Comparison of ENCODE assay signal across 21 mouse cellular contexts in the genomic region with DNA sequence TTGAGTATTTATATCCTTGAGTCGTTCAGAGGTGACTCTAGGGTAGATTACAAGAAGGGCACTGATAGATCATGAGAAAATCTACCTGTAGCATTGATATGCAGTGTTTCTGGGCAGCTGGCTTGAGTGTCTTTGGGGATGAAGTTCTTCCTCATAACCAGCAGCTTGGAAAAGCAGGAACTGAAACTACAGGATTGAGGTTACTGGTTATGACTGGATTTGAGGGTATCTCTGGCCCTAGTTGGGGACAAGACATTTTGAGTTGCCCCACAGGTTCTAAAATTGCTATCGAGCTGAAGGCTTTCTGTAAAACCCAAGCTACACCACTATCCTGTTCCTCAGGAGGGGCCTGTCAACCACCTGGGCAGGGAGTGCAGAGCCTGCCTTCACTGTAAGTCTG.
DNase-seq lines count a peak whose midpoint lies in the region; ATAC-seq lines count a peak whose summit lies in the region.
"Had no signal": no experiment of that assay in that cellular context is flagged by ENCODE, and none has a peak within 500 bp of the region (broad histone marks: within the 10 kb centered on the region; RNA-seq: fewer than 3 reads in every experiment).

No protein-coding gene starts in this region.

- H3K27me3 ChIP-seq in midbrain, embryonic 11.5 days (ENCODE audit: control insufficient read depth, insufficient read depth, low read length), result no peaks in the 10 kb centered on the region
- no peaks in the 10 kb centered on the region for H3K27me3 ChIP-seq in midbrain, embryonic 14.5 days (ENCODE audit: control insufficient read depth, insufficient read depth, low read length)
- H3K27me3 ChIP-seq: embryonic facial prominence, embryonic 15.5 days; forebrain, embryonic 12.5 days had no signal

- H3K4me1 ChIP-seq in midbrain, embryonic 11.5 days (ENCODE audit: control insufficient read depth, insufficient read depth, low read length), result peaks cover 22% of the 10 kb centered on the region
- H3K4me1 ChIP-seq in midbrain, embryonic 14.5 days (ENCODE audit: control insufficient read depth, insufficient read depth, low read length), result 0 out of 2 replicates have a peak, but pooled peaks cover 8% of the 10 kb centered on the region
- H3K4me1 ChIP-seq: embryonic facial prominence, embryonic 15.5 days had no signal

- no peak overlapping the region for H3K4me3 ChIP-seq in midbrain, embryonic 11.5 days (ENCODE audit: low read depth, low read length)
- H3K4me3 ChIP-seq in midbrain, embryonic 14.5 days (replicated peaks; ENCODE audit: low read depth, low read length), result no peak overlapping the region
- H3K4me3 ChIP-seq: embryonic facial prominence, embryonic 13.5 days; embryonic facial prominence, embryonic 15.5 days; erythroblast, embryonic 14.5 days; forebrain, embryonic 10.5 days; forebrain, embryonic 12.5 days had no signal

- H3K36me3 ChIP-seq in midbrain, embryonic 11.5 days (ENCODE audit: control insufficient read depth, insufficient read depth, low read length), result no peaks in the 10 kb centered on the region
- no peaks in the 10 kb centered on the region for H3K36me3 ChIP-seq in midbrain, embryonic 14.5 days (ENCODE audit: control insufficient read depth, insufficient read depth, low read length)
- H3K36me3 ChIP-seq: embryonic facial prominence, embryonic 13.5 days; embryonic facial prominence, embryonic 15.5 days; forebrain, embryonic 12.5 days had no signal

- H3K4me2 ChIP-seq in midbrain, embryonic 11.5 days, result no peak overlapping the region
- no peak overlapping the region for H3K4me2 ChIP-seq in midbrain, embryonic 14.5 days (ENCODE audit: low read length)
- H3K4me2 ChIP-seq: embryonic facial prominence, embryonic 13.5 days; embryonic facial prominence, embryonic 15.5 days; forebrain, embryonic 12.5 days had no signal

- H3K27ac ChIP-seq in midbrain, embryonic 11.5 days (ENCODE audit: low read depth, low read length), result no peak overlapping the region
- no peak overlapping the region for H3K27ac ChIP-seq in midbrain, embryonic 14.5 days (replicated peaks; ENCODE audit: low read depth, low read length)
- H3K27ac ChIP-seq: embryonic facial prominence, embryonic 13.5 days; embryonic facial prominence, embryonic 15.5 days; forebrain, embryonic 12.5 days had no signal

- no peak for ATAC-seq in midbrain, embryonic 11.5 days (ENCODE audit: low FRiP score)
- no peak for ATAC-seq in midbrain, embryonic 14.5 days (ENCODE audit: low FRiP score, low TSS enrichment)
- peak; percentile 72 for ATAC-seq in granulocyte monocyte progenitor cell, adult 5-6 weeks (replicated peaks; ENCODE audit: poor library complexity, severe bottlenecking)
- ATAC-seq in megakaryocyte progenitor cell, adult 5-6 weeks (replicated peaks; ENCODE audit: poor library complexity), result peak; percentile 55
- no peak for ATAC-seq in cerebellum, adult (ENCODE audit: insufficient number of reproducible peaks, low FRiP score, low TSS enrichment)
- ATAC-seq: forebrain, embryonic 14.5 days; forebrain, embryonic 16.5 days had no signal

- H3K9ac ChIP-seq in midbrain, embryonic 11.5 days (ENCODE audit: low read length), result no peak overlapping the region
- no peak overlapping the region for H3K9ac ChIP-seq in midbrain, embryonic 14.5 days (replicated peaks; ENCODE audit: low read length)
- H3K9ac ChIP-seq: embryonic facial prominence, embryonic 13.5 days; embryonic facial prominence, embryonic 15.5 days; forebrain, embryonic 12.5 days had no signal

- DNase-seq in midbrain, embryonic 11.5 days (ENCODE audit: low spot score, missing footprints), result peak; percentile 39
- DNase-seq in midbrain, embryonic 14.5 days, result no peak
- DNase-seq in cerebellum, adult 18-20 months, result no peak
- DNase-seq: adrenal gland, adult 2 months; adrenal gland, postnatal 10 days; adrenal gland, postnatal 25 days; cerebellum, adult 2 months; cerebellum, adult 9-10 months; cerebellum, postnatal 10 days; cerebellum, postnatal 25 days; embryo, embryonic 11 days had no signal

- 80% methylated on average over 2 of the region's 2 CpGs for WGBS in midbrain, embryonic 11.5 days
- 91% methylated on average over 2 of the region's 2 CpGs for WGBS in midbrain, embryonic 14.5 days

- H3K9me3 ChIP-seq in midbrain, embryonic 11.5 days (ENCODE audit: control insufficient read depth, low read length), result no peaks in the 10 kb centered on the region
- H3K9me3 ChIP-seq in midbrain, embryonic 14.5 days (ENCODE audit: control insufficient read depth, low read length), result no peaks in the 10 kb centered on the region
- H3K9me3 ChIP-seq: embryonic facial prominence, embryonic 13.5 days; embryonic facial prominence, embryonic 15.5 days; forebrain, embryonic 10.5 days; forebrain, embryonic 12.5 days had no signal

Comparison
In these comparisons a context has a peak if more than half of its experiments do, and no peak if none do; other contexts are left out.
1. ATAC-seq: peak in granulocyte monocyte progenitor cell, adult 5-6 weeks (single experiment) and megakaryocyte progenitor cell, adult 5-6 weeks (single experiment); none in midbrain, embryonic 11.5 days (single experiment), midbrain, embryonic 14.5 days (single experiment) and cerebellum, adult (single experiment).